Mouse (Mus musculus): ENCODE data around the gene Cbx2. TPM values are rescaled to one million over a fixed set of nuclear protein-coding genes. Genes with fewer than 3 reads are reported as not detected.

The Cbx2 gene
- total and polyA plus RNA-seq, 3 experiments: 2.9 to 5.3 (median 5.1) TPM

GRCm38 (mm10) chr11:119042466-119043272, 19.9 kb downstream of the Cbx2 start:
- no peak for DNase-seq

- DNase-seq: no peak
Measured at GRCm38 (mm10) chr11:119043273-119043540, 20.4 kb downstream of the Cbx2 start.

GRCm38 (mm10) chr11:119043761-119044550, 21.2 kb downstream of the Cbx2 start:
- no peak for DNase-seq

- DNase-seq: no peak
Measured at GRCm38 (mm10) chr11:119044551-119045337, 22.0 kb downstream of the Cbx2 start.

- DNase-seq: peak; percentile 86
Measured at GRCm38 (mm10) chr11:119046601-119047245, 24.0 kb downstream of the Cbx2 start.

- no peak for DNase-seq
Measured at GRCm38 (mm10) chr11:119047261-119048132, 24.7 kb downstream of the Cbx2 start.

- DNase-seq: no peak
Measured at GRCm38 (mm10) chr11:119048133-119048510, 25.4 kb downstream of the Cbx2 start.

GRCm38 (mm10) chr11:119050361-119050760, 27.6 kb downstream of the Cbx2 start:
- DNase-seq: no peak

- no peak for DNase-seq
Measured at GRCm38 (mm10) chr11:119051426-119051825, 28.7 kb downstream of the Cbx2 start.

- no peak for DNase-seq
Measured at GRCm38 (mm10) chr11:119051927-119052660, 29.3 kb downstream of the Cbx2 start.

GRCm38 (mm10) chr11:119052661-119053256, 30.0 kb downstream of the Cbx2 start:
- DNase-seq: no peak

- DNase-seq: peak; percentile 87
Measured at GRCm38 (mm10) chr11:119053257-119053670, 30.5 kb downstream of the Cbx2 start.

GRCm38 (mm10) chr11:119053738-119054350, 31.1 kb downstream of the Cbx2 start:
- no peak for DNase-seq

- DNase-seq: no peak
Measured at GRCm38 (mm10) chr11:119054351-119055345, 31.9 kb downstream of the Cbx2 start.

GRCm38 (mm10) chr11:119055571-119056131, 32.9 kb downstream of the Cbx2 start:
- DNase-seq: no peak

- DNase-seq: peak; percentile 70
Measured at GRCm38 (mm10) chr11:119056301-119057211, 33.8 kb downstream of the Cbx2 start.

- no peak for DNase-seq
Measured at GRCm38 (mm10) chr11:119057291-119057690, 34.5 kb downstream of the Cbx2 start.
